Mouse (Mus musculus) heart, postnatal 4 days (tissue): ENCODE data around the gene Gm21904. TPM values are rescaled to one million over a fixed set of nuclear protein-coding genes. Genes with fewer than 3 reads are reported as not detected.
"Not testable (repeated sequence)": the region's sequence is repeated elsewhere in the genome, so short reads cannot be mapped to it uniquely, and the experiment has no call there.

Source experiments
- DNase-seq: peaks from one replicate; pipeline ENCODE4 v3.0.0; 2021
- total RNA-seq, 2 experiments: library from RNA; stranded (reverse); gene quantifications; 2 replicates each; pipeline ENCODE4 v1.2.3; 2021

The Gm21904 gene
- not detected for total RNA-seq

DNA sequence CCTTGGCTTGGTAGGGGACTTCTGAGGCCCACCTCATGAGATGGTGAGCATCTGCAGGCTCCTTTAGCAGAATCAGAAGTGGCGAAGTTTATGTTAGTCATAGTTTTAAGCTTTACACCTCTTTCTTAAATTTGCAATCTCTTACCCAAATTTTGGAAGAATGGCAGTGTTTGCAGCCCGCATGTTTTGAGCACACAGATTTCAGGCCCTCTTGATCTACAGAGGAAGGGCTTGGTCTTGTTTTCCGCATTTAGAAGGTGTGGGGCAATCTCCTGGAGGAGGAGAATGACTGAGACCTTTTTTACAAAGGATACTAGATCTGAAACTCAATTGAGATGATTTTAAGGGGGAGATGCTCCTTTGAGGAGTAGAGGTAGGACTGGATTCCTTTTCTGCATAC, at the start of gene Gm21904:
Gene Gm21904 (minus strand): TSS at position 101 of the 400 bp plus-strand sequence.
- not testable (repeated sequence) for DNase-seq

DNA sequence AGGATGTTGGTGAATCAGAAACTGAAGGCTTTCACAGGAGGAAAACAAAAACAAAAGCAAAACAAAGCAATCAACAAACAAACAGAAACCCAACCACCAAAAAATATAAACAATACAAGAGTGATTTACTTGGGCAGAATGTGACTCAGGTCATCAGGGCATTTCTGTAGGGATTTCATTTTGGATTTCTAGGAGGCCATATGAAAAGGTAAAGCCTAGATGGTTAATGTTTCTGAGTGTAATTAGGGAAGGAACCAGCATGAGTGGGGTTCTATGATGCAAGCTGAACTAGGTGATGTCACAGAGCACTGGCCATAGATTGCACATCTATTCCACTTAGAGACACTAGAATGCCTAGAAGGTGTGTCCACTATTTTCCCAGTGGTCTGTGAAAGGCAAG, 28.4 kb upstream of the Gm21904 start, which contains the start of the genes Gm20772 and Gm20831:
Gene Gm20772 (plus strand): TSS at position 301 of the 400 bp plus-strand sequence.
Gene Gm20831 (plus strand): TSS at position 301 of the 400 bp plus-strand sequence.
- DNase-seq = not testable (repeated sequence)

Other genes starting within 250 kb of the Gm21904 start
- gene Gm20772, start 28.5 kb upstream of the Gm21904 start, total RNA-seq = not detected
- not detected for gene Gm20831, start 28.5 kb upstream of the Gm21904 start, total RNA-seq
- gene Srsy, start 91.1 kb upstream of the Gm21904 start, total RNA-seq = not detected
- not detected for gene Gm21764, start 215.5 kb upstream of the Gm21904 start, total RNA-seq
- not detected for gene Ssty1, start 242.8 kb upstream of the Gm21904 start, total RNA-seq